Comparison of ENCODE assay signal across 26 mouse cellular contexts in the genomic region with DNA sequence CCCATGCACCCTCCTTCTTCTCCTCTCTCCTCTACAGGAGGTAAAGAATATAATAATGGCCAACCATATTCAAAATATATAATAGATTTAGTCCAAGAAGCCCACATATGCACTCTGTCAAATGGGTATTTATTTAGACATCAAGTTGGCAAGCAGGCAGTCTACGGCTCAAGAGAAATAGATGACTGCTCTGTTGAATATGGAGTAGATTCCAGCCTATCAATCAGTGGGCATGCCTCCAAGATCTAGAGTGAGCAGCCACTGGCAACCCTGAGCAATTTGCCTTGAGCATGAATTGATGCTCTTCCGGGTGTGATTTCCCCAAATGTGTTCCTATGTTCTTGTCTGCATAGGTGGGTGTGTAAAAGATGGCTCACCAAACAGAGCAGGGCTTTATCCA.
DNase-seq lines count a peak whose midpoint lies in the region; ATAC-seq and TF ChIP-seq lines count a peak whose summit lies in the region.
"Had no signal": no experiment of that assay in that cellular context is flagged by ENCODE, and none has a peak within 500 bp of the region (broad histone marks: within the 10 kb centered on the region; RNA-seq: fewer than 3 reads in every experiment).

No protein-coding gene starts in this region.

- 38% methylated on average over 2 of the region's 2 CpGs for WGBS in forebrain, embryonic 15.5 days
- 90% methylated on average over 2 of the region's 2 CpGs for WGBS in forebrain, embryonic 10.5 days
- 56% methylated on average over 2 of the region's 2 CpGs for WGBS in lung, embryonic 14.5 days
- 32% methylated on average over 2 of the region's 2 CpGs for WGBS in forebrain, postnatal 0 days

- no peak for TF ChIP-seq POLR2A in brain, embryonic 14.5 days (IDR thresholded peaks at IDR 0.05; ENCODE audit: borderline replicate concordance, extremely low read depth, insufficient read depth, insufficient read length, poor library complexity, severe bottlenecking)

- H3K36me3 ChIP-seq in forebrain, embryonic 15.5 days: no peaks in the 10 kb centered on the region
- no peaks in the 10 kb centered on the region for H3K36me3 ChIP-seq in forebrain, embryonic 10.5 days (replicated peaks)
- H3K36me3 ChIP-seq in lung, embryonic 14.5 days (ENCODE audit: insufficient read depth): no peaks in the 10 kb centered on the region
- no peaks in the 10 kb centered on the region for H3K36me3 ChIP-seq in forebrain, postnatal 0 days (ENCODE audit: insufficient read depth)
- H3K36me3 ChIP-seq: heart, embryonic 10.5 days; heart, embryonic 13.5 days had no signal

- H3K4me3 ChIP-seq in forebrain, embryonic 15.5 days: no peak overlapping the region
- no peak overlapping the region for H3K4me3 ChIP-seq in forebrain, embryonic 10.5 days
- H3K4me3 ChIP-seq in lung, embryonic 14.5 days (ENCODE audit: low read depth, low read length): no peak overlapping the region
- H3K4me3 ChIP-seq in forebrain, postnatal 0 days (ENCODE audit: low read depth, low read length): no peak overlapping the region
- H3K4me3 ChIP-seq: heart, adult 2 months; heart, embryonic 10.5 days; heart, embryonic 13.5 days had no signal

- peak; percentile 64 for ATAC-seq in forebrain, embryonic 15.5 days (replicated peaks)
- ATAC-seq in lung, embryonic 14.5 days (ENCODE audit: insufficient read depth): no peak
- ATAC-seq in forebrain, postnatal 0 days: peak; percentile 43; the same call in 1 of the 2 replicates
- ATAC-seq: activated CD4-positive, CD25-positive, alpha-beta regulatory T cell, adult 4 months; CD4-positive, CD25-positive, alpha-beta regulatory T cell, adult 4 months; hindbrain, postnatal 0 days; inflammation-experienced regulatory T-cells, adult 6 months; intestine, embryonic 16.5 days had no signal

- H3K9me3 ChIP-seq in forebrain, embryonic 15.5 days: no peaks in the 10 kb centered on the region
- no peaks in the 10 kb centered on the region for H3K9me3 ChIP-seq in forebrain, embryonic 10.5 days
- no peaks in the 10 kb centered on the region; the same call in 1 of the 2 replicates for H3K9me3 ChIP-seq in lung, embryonic 14.5 days (ENCODE audit: low read depth, low read length)
- H3K9me3 ChIP-seq in forebrain, postnatal 0 days (ENCODE audit: low read length): no peaks in the 10 kb centered on the region
- H3K9me3 ChIP-seq: heart, embryonic 10.5 days; heart, embryonic 13.5 days had no signal

- no peak for DNase-seq in forebrain, embryonic 10.5 days (ENCODE audit: extremely low spot score, low spot score)
- DNase-seq in lung, embryonic 14.5 days: peak; percentile 19
- no peak for DNase-seq in lung, adult 18-20 months
- peak; percentile 59 for DNase-seq in brain, embryonic 14.5 days (ENCODE audit: low read depth)
- peak; percentile 50 for DNase-seq in forebrain, postnatal 0 days
- DNase-seq in liver: no peak
- DNase-seq: adrenal gland, adult 8-10 months; adrenal gland, postnatal 25 days; cerebellum, adult 18-20 months; cerebellum, adult 9-10 months; cerebellum, postnatal 14 days; gastrocnemius, postnatal 10 days; gastrocnemius, postnatal 36 days; heart, adult 2 months; heart, postnatal 14 days; heart, postnatal 4 days; kidney, adult 18-20 months had no signal

- H3K27me3 ChIP-seq in forebrain, embryonic 15.5 days: no peaks in the 10 kb centered on the region
- no peaks in the 10 kb centered on the region for H3K27me3 ChIP-seq in forebrain, embryonic 10.5 days (ENCODE audit: poor library complexity, severe bottlenecking)
- H3K27me3 ChIP-seq in lung, embryonic 14.5 days (ENCODE audit: insufficient read depth, low read length): no peaks in the 10 kb centered on the region
- no peaks in the 10 kb centered on the region for H3K27me3 ChIP-seq in forebrain, postnatal 0 days (ENCODE audit: insufficient read depth, low read length)
- H3K27me3 ChIP-seq: heart, embryonic 13.5 days had no signal

- no peak for TF ChIP-seq CTCF in lung, embryonic 14.5 days (IDR thresholded peaks at IDR 0.05; ENCODE audit: low read depth)
- no peak for TF ChIP-seq CTCF in brain, embryonic 14.5 days (IDR thresholded peaks at IDR 0.05; ENCODE audit: borderline replicate concordance, extremely low read depth, insufficient read depth, insufficient read length)
- no peak for TF ChIP-seq CTCF in forebrain, postnatal 0 days (IDR thresholded peaks at IDR 0.05; ENCODE audit: low read depth)

- H3K4me1 ChIP-seq in forebrain, embryonic 15.5 days: no peaks in the 10 kb centered on the region
- no peaks in the 10 kb centered on the region for H3K4me1 ChIP-seq in forebrain, embryonic 10.5 days
- no peaks in the 10 kb centered on the region for H3K4me1 ChIP-seq in lung, embryonic 14.5 days (ENCODE audit: insufficient read depth)
- no peaks in the 10 kb centered on the region for H3K4me1 ChIP-seq in forebrain, postnatal 0 days (ENCODE audit: insufficient read depth)
- H3K4me1 ChIP-seq: heart, embryonic 13.5 days had no signal

- H3K27ac ChIP-seq in forebrain, embryonic 15.5 days (replicated peaks): no peak overlapping the region
- H3K27ac ChIP-seq in forebrain, embryonic 10.5 days: no peak overlapping the region
- H3K27ac ChIP-seq in lung, embryonic 14.5 days (ENCODE audit: low read depth): no peak overlapping the region
- no peak overlapping the region for H3K27ac ChIP-seq in forebrain, postnatal 0 days (ENCODE audit: low read depth, low read length)
- H3K27ac ChIP-seq: heart, adult 2 months; heart, embryonic 10.5 days; heart, embryonic 13.5 days; hindbrain, embryonic 14.5 days; hindbrain, postnatal 0 days had no signal

- no peak overlapping the region for H3K4me2 ChIP-seq in forebrain, embryonic 15.5 days (replicated peaks)
- no peak overlapping the region for H3K4me2 ChIP-seq in lung, embryonic 14.5 days
- no peak overlapping the region for H3K4me2 ChIP-seq in forebrain, postnatal 0 days (ENCODE audit: low read depth)
- H3K4me2 ChIP-seq: heart, embryonic 13.5 days; hindbrain, embryonic 14.5 days had no signal

- H3K9ac ChIP-seq in forebrain, embryonic 15.5 days (replicated peaks): no peak overlapping the region
- no peak overlapping the region for H3K9ac ChIP-seq in lung, embryonic 14.5 days
- no peak overlapping the region for H3K9ac ChIP-seq in forebrain, postnatal 0 days
- H3K9ac ChIP-seq: heart, embryonic 13.5 days; hindbrain, embryonic 14.5 days had no signal

Comparison
In these comparisons a context has a peak if more than half of its experiments do, and no peak if none do; other contexts are left out.
1. DNase-seq: peak in lung, embryonic 14.5 days (single experiment), brain, embryonic 14.5 days (single experiment) and forebrain, postnatal 0 days (single experiment); none in forebrain, embryonic 10.5 days (single experiment), lung, adult 18-20 months (0 of 2) and liver (single experiment).